Mouse (Mus musculus): ENCODE results near the gene Olfr209. TPM values are rescaled to one million over a fixed set of nuclear protein-coding genes. Genes with fewer than 3 reads are reported as not detected.

Gene Olfr209
- not detected in 2 replicates for polyA plus RNA-seq (2015; fragmentation: Nextera tagmentation; extraction: Ambion mirVana)

GRCm38 (mm10) chr16:59363893-59364292 lies at the start of gene Olfr209:
Gene Olfr209 (minus strand): TSS chr16:59363993.

GRCm38 (mm10) chr16:59407032-59407431 lies 43.2 kb upstream of the Olfr209 start, which contains the start of gene Gabrr3:
Gene Gabrr3 (plus strand): TSS chr16:59407332.

GRCm38 (mm10) chr16:59349146-59349545 lies 14.6 kb downstream of the Olfr209 start, which contains the start of gene Olfr206:
Gene Olfr206 (minus strand): TSS chr16:59349246.

GRCm38 (mm10) chr16:59331038-59331437 lies 32.8 kb downstream of the Olfr209 start, which contains the start of gene Olfr205:
Gene Olfr205 (minus strand): TSS chr16:59331138.

GRCm38 (mm10) chr16:59318148-59318547 lies 45.6 kb downstream of the Olfr209 start, which contains the start of gene Olfr204:
Gene Olfr204 (minus strand): TSS chr16:59318248.

Other genes starting within 250 kb of the Olfr209 start
- gene Olfr194, start 242.9 kb downstream of the Olfr209 start, polyA plus RNA-seq (2015; fragmentation: Nextera tagmentation; extraction: Ambion mirVana), result not detected in 2 replicates
- not detected in 2 replicates for gene Olfr195, start 216.9 kb downstream of the Olfr209 start, polyA plus RNA-seq (2015; fragmentation: Nextera tagmentation; extraction: Ambion mirVana)
- gene Olfr196, start 193.5 kb downstream of the Olfr209 start, polyA plus RNA-seq (2015; fragmentation: Nextera tagmentation; extraction: Ambion mirVana), result not detected in 2 replicates
- gene Olfr198, start 160.5 kb downstream of the Olfr209 start, polyA plus RNA-seq (2015; fragmentation: Nextera tagmentation; extraction: Ambion mirVana), result not detected in 2 replicates
- not detected in 2 replicates for gene Olfr199, start 144.2 kb downstream of the Olfr209 start, polyA plus RNA-seq (2015; fragmentation: Nextera tagmentation; extraction: Ambion mirVana)
- not detected in 2 replicates for gene Olfr201, start 91.4 kb downstream of the Olfr209 start, polyA plus RNA-seq (2015; fragmentation: Nextera tagmentation; extraction: Ambion mirVana)
- gene Olfr202, start 77.2 kb downstream of the Olfr209 start, polyA plus RNA-seq (2015; fragmentation: Nextera tagmentation; extraction: Ambion mirVana), result not detected in 2 replicates
- gene Olfr203, start 65.1 kb downstream of the Olfr209 start, polyA plus RNA-seq (2015; fragmentation: Nextera tagmentation; extraction: Ambion mirVana), result not detected in 2 replicates
- not detected in 2 replicates for gene Olfr204, start 45.7 kb downstream of the Olfr209 start, polyA plus RNA-seq (2015; fragmentation: Nextera tagmentation; extraction: Ambion mirVana)
- not detected in 2 replicates for gene Olfr205, start 32.9 kb downstream of the Olfr209 start, polyA plus RNA-seq (2015; fragmentation: Nextera tagmentation; extraction: Ambion mirVana)
- gene Olfr206, start 14.7 kb downstream of the Olfr209 start, polyA plus RNA-seq (2015; fragmentation: Nextera tagmentation; extraction: Ambion mirVana), result not detected in 2 replicates
- 0.03 TPM in 1 of 2 replicates, not detected in the other for gene Gabrr3, start 43.3 kb upstream of the Olfr209 start, polyA plus RNA-seq (2015; fragmentation: Nextera tagmentation; extraction: Ambion mirVana)
- 12.6 and 13.5 TPM in 2 replicates for gene Riox2, start 107.8 kb upstream of the Olfr209 start, polyA plus RNA-seq (2015; fragmentation: Nextera tagmentation; extraction: Ambion mirVana)
- gene Crybg3, start 237.0 kb upstream of the Olfr209 start, polyA plus RNA-seq (2015; fragmentation: Nextera tagmentation; extraction: Ambion mirVana), result 6.3 and 6.4 TPM in 2 replicates